Mouse (Mus musculus): ENCODE data around the gene Psd4.

The Psd4 gene

DNA sequence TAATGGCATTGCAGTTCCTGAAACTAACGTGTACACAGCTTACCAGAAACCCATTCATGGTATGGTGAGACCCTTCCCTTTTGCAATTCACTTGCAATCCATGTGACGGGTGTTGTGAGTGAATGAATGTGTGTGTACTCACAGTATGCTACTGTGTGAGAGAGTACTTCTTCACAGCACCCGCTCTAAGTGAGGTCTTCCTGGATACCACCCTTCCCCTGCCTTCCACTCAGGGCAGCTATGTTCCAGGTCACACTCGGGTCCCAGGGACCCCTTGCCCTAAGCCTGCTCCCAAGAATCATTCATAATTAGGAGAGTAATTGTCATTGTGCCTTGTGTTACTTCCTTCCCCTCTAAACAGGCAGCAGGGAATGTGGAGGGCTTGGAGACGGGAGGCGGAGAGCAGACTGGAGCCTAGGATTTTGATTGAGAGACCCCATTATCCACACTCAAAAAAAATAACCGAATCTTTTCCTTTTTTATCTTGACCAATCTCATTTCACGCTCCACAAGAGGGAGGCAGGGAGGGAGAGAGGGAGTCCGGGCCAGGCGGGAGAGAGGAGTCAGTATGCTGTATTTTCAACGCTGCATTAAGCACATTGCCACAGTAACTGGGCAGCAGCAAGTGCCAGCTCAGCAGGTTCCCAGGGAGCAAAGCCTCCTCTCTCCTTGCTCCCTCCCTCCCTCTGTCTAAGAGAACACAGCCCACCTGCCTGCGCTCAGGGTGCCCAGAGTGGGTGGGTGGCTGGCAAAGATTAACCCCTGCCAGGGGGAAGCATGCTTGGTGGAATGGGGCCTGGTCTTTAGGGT, 60.7 kb downstream of the Psd4 start:
- DNase-seq (ENCODE audit: extremely low read depth, insufficient read length, low spot score): no peak

DNA sequence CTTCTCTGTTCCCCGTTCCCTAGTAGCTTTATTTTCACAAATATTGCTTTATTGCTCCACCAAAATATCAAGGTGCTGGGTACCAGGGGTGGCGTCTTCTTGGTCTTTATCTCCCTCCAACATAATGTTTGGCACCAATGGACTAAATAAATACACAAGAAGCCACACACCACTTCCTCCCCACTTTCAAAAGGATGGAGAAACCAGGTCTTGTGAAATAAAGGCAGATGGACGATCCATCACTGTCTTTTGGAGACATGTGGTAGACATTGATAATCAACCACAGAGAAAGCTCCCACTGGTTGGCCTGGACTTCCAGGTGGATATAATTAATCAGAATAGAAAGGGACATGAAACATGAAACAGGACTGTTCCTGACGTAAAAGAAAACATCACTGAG, 62.4 kb downstream of the Psd4 start:
- DNase-seq (ENCODE audit: extremely low read depth, insufficient read length, low spot score): no peak

DNA sequence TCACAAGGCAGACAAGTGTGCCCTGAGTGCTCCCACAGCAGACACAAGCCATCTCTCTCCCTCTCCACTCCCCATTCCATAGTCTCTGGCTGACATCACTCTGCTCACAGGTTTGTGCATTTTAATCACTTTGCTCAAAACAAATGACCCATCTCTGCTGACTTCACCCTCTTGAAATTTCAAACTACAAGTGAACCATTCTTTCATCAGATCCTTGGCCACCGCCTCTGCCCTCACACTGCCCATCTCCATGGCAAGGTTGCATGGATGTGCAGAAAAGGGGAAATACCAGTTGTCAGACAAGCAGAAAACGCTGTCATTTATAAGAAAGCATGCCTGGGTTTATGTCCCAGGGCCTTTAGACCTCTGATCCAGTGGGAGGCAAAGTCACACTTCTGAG, 67.3 kb downstream of the Psd4 start:
- DNase-seq (ENCODE audit: extremely low read depth, insufficient read length, low spot score): no peak

DNA sequence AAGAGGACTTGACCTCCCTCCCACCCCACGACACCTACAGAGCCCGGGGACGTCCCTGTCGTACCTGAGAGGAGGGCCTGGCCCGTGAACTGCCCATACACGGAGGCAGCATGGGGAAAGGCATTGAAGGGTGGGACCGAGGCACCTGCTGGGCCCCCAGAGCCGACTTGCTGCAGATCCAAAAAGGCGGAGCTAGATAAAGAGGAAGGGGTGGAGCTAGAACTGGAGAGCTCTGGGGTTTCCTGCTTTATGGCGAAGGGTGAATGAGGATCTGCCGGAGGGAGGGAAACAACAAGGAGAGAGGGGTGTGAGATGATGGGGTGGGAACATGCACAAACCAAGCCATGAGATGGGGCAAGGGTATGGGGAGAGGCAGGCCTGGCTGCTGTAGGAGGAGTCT, 68.3 kb downstream of the Psd4 start:
- DNase-seq (ENCODE audit: extremely low read depth, insufficient read length, low spot score): no peak

DNA sequence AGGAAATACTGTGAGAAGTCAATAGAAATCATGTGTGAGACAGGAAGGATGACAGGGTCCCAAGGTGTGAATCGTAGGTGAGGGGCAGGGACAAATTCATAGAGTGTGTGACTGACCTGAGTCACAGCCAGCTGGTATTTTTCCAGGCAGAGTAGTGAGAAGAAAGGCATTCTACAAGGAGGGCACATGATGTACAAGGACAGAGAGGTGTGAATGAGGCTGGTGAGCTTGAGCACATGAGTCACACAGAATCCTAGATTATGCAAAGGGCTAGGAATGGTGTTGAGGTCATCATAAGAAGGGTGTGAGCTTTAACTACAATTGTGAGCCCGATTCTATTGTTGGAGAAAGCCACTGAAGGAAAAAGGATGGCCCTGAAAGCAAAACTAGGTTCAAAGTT, 72.7 kb downstream of the Psd4 start:
- DNase-seq (ENCODE audit: extremely low read depth, insufficient read length, low spot score): peak; percentile 36

DNA sequence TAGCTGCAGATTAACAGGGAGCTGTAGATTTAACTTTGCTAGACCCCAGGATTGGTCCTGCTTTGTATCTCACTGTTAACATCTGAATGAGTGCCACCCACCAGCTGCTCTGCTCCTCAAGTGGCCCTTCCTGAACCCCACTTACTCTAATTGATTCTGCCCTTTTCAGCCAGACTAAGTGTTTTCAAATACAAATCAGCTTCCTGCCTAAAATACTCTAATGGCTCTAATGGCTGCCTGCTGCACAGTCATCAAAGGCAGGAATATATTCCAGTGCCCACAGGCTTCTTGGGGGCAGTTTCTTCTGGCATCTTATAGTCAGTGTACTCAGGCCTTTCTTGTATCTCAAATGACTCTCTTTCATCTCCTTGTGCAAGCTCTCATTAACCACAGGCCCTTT, 74.5 kb downstream of the Psd4 start:
- no peak for DNase-seq (ENCODE audit: extremely low read depth, insufficient read length, low spot score)

DNA sequence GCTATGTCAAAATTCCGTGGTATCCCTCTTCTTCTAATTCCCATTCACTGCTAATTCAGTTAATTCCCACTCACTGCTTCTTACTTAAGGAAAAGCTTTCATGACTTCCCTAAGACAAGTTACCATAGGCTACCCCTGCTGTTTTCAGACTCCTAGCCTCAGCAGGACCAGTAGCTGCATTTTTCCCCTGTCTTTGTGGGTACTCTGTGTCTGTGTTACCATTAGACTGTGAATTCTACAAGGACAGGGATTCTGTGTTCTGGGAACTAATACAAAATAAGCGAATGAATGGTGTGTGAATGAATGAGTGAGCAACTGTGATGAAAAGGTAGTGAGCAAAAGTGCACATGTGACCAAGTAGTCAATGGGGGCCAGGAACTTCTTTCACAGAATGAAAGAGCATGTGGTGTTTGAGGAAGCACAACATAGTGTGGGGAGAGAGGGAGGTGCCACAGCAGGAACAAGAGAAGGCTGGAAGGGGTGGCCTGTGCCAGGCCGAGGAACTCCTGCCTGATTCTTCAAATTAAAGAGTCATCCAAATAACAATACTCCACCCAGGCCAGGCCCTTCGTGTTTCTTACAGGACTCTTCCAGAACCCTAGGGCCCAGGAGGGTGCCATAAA, 75.0 kb downstream of the Psd4 start:
- DNase-seq (ENCODE audit: extremely low read depth, insufficient read length, low spot score): no peak

DNA sequence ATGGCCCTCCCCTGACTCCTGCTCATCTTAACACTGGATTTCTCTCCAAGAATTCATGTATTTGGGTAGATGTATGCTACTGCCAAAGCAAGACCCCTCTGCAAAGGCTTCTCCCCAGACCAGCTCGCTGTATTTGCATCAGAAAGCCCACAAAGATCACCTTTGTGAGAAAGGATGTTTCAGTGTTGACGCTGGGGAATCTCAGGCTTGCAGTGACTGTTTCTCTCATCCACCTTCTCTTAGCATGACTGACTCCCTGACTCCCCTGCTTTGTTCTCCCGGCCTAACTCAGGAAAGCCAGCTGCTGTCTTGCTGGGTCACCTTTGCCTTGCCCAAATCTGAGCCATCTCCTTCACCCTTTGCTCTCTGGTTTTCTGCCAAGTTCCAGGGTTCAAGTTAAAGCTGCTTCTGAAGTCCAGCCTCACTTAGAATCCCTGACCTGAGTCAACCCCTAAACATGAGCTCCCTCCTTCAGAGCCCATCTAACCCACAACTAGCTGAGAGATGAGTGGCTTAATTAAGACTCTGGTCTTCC, 75.9 kb downstream of the Psd4 start:
- no peak for DNase-seq (ENCODE audit: extremely low read depth, insufficient read length, low spot score)

DNA sequence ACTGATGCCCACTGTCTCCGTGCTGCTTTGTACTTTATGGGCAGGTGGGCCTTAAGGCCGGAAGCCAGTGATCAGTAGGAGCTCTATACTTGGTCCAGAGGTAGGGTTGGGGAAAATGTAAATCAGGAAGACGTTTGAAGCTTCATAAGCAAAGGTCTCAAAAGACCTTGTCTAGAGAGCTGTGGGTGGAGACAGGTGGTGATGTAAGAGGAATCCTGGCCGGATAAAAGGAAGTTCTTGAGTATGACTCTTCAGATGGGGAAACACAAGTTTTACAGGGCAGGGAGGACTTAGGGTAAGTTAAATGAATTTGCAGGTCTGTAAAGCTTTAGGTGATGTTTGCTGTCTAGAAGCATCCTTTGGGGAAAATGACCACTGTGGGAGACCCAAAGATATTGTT, 81.7 kb downstream of the Psd4 start:
- DNase-seq (ENCODE audit: extremely low read depth, insufficient read length, low spot score): no peak

DNA sequence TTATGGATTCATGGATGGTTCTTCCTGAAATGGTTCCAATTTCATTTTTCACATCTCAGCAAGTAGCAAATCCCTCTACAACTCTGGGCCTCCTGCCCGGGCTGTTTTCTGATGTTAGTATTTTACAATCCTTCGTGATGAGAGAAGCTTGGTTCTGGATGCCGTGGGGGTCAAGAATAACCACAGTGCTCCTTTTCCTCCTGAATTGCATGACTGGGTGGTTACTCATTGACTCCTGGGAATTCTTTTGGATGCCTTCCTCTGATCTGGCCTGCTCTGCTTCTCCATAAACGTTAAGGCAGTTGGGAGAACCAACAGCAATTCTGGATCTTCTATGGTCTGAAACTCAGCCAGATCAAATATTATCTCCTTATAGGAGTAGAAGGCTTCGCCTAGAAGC, 85.8 kb downstream of the Psd4 start:
- peak; percentile 82 for DNase-seq (ENCODE audit: extremely low read depth, insufficient read length, low spot score)

DNA sequence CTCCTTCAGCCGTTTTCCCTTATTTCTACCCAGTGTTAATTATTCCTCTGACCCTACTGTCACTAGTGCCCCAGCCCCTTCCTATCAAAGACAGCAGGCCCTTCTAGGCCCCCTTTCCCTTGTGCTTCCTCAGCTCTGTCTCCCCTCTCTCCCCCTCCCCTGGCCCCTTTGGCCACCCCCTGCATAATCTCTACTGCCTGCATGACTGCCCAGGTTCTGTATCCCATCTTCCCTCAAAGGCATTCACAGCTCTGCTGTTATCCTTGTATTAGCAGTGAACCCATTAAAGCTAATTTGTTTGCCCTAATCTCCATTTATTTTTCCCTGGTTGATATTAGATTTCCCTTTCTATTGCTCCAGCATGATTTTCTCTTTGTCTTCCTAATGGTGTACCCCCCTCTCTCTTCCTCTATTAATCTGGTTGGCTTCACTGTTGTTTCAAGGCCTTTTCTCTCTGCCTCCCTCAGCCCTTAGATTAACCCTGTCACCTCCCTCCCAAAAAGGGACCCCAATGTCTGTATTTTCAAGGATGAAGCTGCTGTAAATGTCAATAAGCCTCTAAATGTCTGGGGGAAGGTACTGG, 87.1 kb downstream of the Psd4 start:
- DNase-seq (ENCODE audit: extremely low read depth, insufficient read length, low spot score): no peak

DNA sequence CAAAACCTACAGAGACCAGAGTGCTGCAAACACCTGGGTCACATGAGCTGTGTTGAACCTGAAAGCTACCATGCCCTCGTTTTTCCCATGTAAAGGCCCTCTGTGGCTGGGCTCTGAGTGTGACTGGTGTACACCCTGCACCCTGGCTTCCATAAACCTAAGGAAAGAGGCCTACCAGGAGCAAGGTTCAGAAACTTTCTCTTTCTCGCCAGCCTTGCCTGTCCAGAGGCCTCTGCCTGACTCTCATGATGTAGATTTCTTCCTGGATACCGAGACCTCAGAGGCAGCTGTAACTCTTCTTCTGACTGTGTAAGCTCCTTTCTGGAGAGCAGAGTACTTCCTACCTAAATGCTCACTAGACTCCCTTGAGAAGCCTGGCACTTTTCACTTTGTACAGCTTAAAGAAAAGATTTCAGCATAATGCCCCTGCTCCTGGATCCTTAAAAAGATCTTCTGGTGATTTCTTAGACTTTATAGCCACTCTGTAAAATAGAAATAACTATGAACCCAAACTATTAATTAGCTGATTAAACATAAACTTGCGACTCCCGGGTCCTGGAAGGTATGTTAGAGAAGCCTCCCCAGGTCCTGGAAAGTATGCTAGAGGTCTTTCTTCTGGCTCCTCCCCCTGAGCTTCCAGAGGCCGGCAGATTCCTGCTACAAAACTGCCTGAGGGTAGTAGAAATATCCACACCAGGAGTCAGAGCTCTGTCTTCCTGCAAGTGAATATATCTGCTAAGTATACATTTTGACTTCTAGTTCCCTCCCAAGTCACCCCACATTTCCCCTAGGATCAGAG, 87.9 kb downstream of the Psd4 start:
- no peak for DNase-seq (ENCODE audit: extremely low read depth, insufficient read length, low spot score)

DNA sequence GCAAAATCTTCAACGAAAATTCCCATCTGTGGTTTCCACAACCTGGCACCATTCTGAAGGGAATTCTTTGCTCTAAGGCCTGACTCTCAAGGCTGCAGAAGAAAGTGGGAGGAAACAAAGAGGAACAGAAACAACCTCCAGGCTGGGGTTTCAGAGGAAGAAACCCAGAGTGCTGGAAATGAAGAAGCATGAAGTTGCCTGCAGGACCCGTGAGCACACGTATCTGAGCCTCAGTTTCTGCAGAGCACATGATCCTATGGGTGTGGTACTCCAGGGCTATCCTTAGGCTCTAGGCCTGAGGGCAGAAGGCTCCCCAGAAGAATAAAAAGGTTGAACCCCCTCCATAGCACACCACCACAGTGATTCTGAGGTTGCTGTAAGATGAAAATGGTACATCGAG, 89.5 kb downstream of the Psd4 start:
- no peak for DNase-seq (ENCODE audit: extremely low read depth, insufficient read length, low spot score)

DNA sequence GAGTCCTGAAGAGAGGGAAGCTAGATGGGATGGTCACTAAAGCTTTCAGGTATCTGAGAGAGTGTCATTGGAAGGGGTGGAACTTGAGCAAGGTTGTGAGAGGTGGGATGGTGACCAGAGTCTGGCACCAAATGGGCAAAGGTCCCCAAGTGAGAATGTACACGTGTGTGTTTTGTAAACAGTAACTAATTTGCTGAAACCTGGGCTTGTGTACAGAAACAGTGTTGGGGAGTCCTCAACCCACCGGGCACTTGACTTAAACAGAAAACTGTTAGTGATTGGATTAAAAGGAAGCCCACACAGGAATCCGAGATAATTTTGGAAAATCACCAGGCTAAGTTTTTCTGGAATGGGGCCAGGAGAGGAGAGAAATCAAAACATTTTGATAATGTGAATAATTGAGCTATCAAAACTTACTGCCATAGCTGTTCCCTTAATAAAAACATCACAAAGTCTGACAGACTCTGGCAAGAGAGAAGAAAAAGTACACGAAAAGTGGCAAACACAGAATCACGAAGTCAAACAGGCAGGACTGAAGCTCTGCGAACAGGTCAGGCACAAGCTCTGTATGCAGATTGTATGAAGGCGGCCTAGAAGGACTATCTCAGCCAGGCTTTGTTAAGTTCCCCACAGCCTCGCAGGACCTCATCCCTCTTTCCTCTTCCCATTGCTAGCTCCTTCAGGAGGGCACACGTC, 92.9 kb downstream of the Psd4 start:
- no peak for DNase-seq (ENCODE audit: extremely low read depth, insufficient read length, low spot score)

DNA sequence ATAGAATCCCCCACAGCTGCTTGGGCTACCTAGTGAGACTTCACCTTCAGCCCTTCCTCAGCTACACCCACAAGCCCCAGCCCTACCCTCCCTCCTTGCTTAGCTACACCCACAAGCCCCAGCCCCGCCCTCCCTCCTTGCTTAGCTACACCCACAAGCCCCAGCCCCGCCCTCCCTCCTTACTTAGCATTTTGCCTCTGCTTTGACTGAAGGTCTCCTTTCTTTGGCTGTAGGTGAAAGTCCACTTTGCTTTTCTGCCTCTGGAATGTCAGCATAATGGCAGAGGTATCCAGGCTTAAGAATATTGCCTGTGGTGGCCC, 93.4 kb downstream of the Psd4 start:
- no peak for DNase-seq (ENCODE audit: extremely low read depth, insufficient read length, low spot score)

Data from 3134 (cell line).